In genomic region chr16:18268182-18268581, GRCm38 (mm10) we compare ENCODE assay signal across 14 mouse cellular contexts. TPM values are rescaled to one million over a fixed set of nuclear protein-coding genes. Genes with fewer than 3 reads are reported as not detected.
A peak's percentile ranks its signal among the peaks of the same experiment; 100 is the strongest.
DNase-seq lines count a peak whose midpoint lies in the region; ATAC-seq and TF ChIP-seq lines count a peak whose summit lies in the region.
"Had no signal": no experiment of that assay in that cellular context is flagged by ENCODE, and none has a peak within 500 bp of the region (broad histone marks: within the 10 kb centered on the region; RNA-seq: fewer than 3 reads in every experiment).

No protein-coding gene starts in this region.

- no peak overlapping the region for H3K27ac ChIP-seq in hindbrain, embryonic 14.5 days
- no peak overlapping the region for H3K27ac ChIP-seq in hindbrain, embryonic 12.5 days
- H3K27ac ChIP-seq in thymus, adult 2 months (ENCODE audit: control insufficient read depth, insufficient read depth, low read length) = no peak overlapping the region
- H3K27ac ChIP-seq: embryonic facial prominence, embryonic 10.5 days; hindbrain, embryonic 10.5 days; limb, embryonic 15.5 days; midbrain, embryonic 12.5 days had no signal

- intact Hi-C loops in heart, postnatal 14 days (cut with DNase I) = no loop called here

- H3K4me3 ChIP-seq in hindbrain, embryonic 14.5 days (replicated peaks; ENCODE audit: low read length) = no peak overlapping the region
- no peak overlapping the region for H3K4me3 ChIP-seq in hindbrain, embryonic 12.5 days
- H3K4me3 ChIP-seq in thymus, adult 2 months (ENCODE audit: control insufficient read depth, insufficient read depth, low read length) = no peak overlapping the region
- H3K4me3 ChIP-seq: embryonic facial prominence, embryonic 10.5 days; hindbrain, embryonic 10.5 days; limb, embryonic 15.5 days; midbrain, embryonic 12.5 days had no signal

- no peak overlapping the region for H3K9ac ChIP-seq in hindbrain, embryonic 14.5 days
- H3K9ac ChIP-seq in hindbrain, embryonic 12.5 days = no peak overlapping the region
- H3K9ac ChIP-seq: limb, embryonic 15.5 days; midbrain, embryonic 12.5 days had no signal

- H3K27me3 ChIP-seq in hindbrain, embryonic 14.5 days (ENCODE audit: control insufficient read depth, insufficient read depth, low read length) = no peaks in the 10 kb centered on the region
- no peaks in the 10 kb centered on the region for H3K27me3 ChIP-seq in hindbrain, embryonic 12.5 days
- H3K27me3 ChIP-seq in thymus, adult 2 months (ENCODE audit: control insufficient read depth, insufficient read depth, low read length) = no peaks in the 10 kb centered on the region
- H3K27me3 ChIP-seq: limb, embryonic 15.5 days; midbrain, embryonic 12.5 days had no signal

- no peak for TF ChIP-seq POLR2A in thymus, adult 2 months (IDR thresholded peaks at IDR 0.05; ENCODE audit: control insufficient read depth, extremely low read depth, insufficient read depth, low read length, poor library complexity)
- TF ChIP-seq POLR2A in brain, embryonic 14.5 days (IDR thresholded peaks at IDR 0.05; ENCODE audit: borderline replicate concordance, extremely low read depth, insufficient read depth, insufficient read length, poor library complexity, severe bottlenecking) = no peak

- peak; percentile 35 for DNase-seq in hindbrain, embryonic 14.5 days (ENCODE audit: low spot score)
- DNase-seq in thymus, adult 2 months = peak; percentile 27
- DNase-seq in thymus, postnatal 36 days = no peak
- peak; percentile 56 for DNase-seq in brain, embryonic 14.5 days (ENCODE audit: low read depth)
- peak; percentile 30 for DNase-seq in thymus, postnatal 4 days
- DNase-seq in gastrocnemius, adult 8-10 months (ENCODE audit: low spot score in 2 of 2) = no peak
- no peak for DNase-seq in heart, postnatal 14 days

- 91% methylated on average over 5 of the region's 5 CpGs for WGBS in hindbrain, embryonic 14.5 days
- WGBS in hindbrain, embryonic 12.5 days = 92% methylated on average over 5 of the region's 5 CpGs
- WGBS in thymus, adult 2 months = 94% methylated on average over 5 of the region's 5 CpGs

- H3K36me3 ChIP-seq in hindbrain, embryonic 14.5 days (replicated peaks; ENCODE audit: control insufficient read depth, insufficient read depth) = peaks cover 87% of the 10 kb centered on the region
- H3K36me3 ChIP-seq in hindbrain, embryonic 12.5 days = peaks cover 90% of the 10 kb centered on the region
- H3K36me3 ChIP-seq in thymus, adult 2 months (ENCODE audit: control insufficient read depth, insufficient read depth, low read length) = peaks cover 82% of the 10 kb centered on the region

- TF ChIP-seq CTCF in thymus, adult 2 months (IDR thresholded peaks at IDR 0.05; ENCODE audit: borderline replicate concordance, control insufficient read depth, extremely low read depth, insufficient read depth, low read length, poor library complexity) = no peak
- peak; percentile 44; the same call in 1 of the 2 replicates for TF ChIP-seq CTCF in brain, embryonic 14.5 days (IDR thresholded peaks at IDR 0.05; ENCODE audit: borderline replicate concordance, extremely low read depth, insufficient read depth, insufficient read length)

- H3K4me2 ChIP-seq in hindbrain, embryonic 14.5 days (replicated peaks) = no peak overlapping the region
- no peak overlapping the region for H3K4me2 ChIP-seq in hindbrain, embryonic 12.5 days (replicated peaks)
- H3K4me2 ChIP-seq: limb, embryonic 15.5 days; midbrain, embryonic 12.5 days had no signal

- no peaks in the 10 kb centered on the region for H3K9me3 ChIP-seq in hindbrain, embryonic 14.5 days (ENCODE audit: control insufficient read depth, low read length)
- no peaks in the 10 kb centered on the region for H3K9me3 ChIP-seq in hindbrain, embryonic 12.5 days (replicated peaks)
- H3K9me3 ChIP-seq: embryonic facial prominence, embryonic 10.5 days; hindbrain, embryonic 10.5 days; limb, embryonic 15.5 days; midbrain, embryonic 12.5 days had no signal

- no peaks in the 10 kb centered on the region for H3K4me1 ChIP-seq in hindbrain, embryonic 14.5 days (replicated peaks; ENCODE audit: control insufficient read depth, insufficient read depth, low read length)
- no peaks in the 10 kb centered on the region for H3K4me1 ChIP-seq in hindbrain, embryonic 12.5 days
- H3K4me1 ChIP-seq in thymus, adult 2 months (replicated peaks; ENCODE audit: control insufficient read depth, insufficient read depth, low read length) = no peaks in the 10 kb centered on the region
- H3K4me1 ChIP-seq: embryonic facial prominence, embryonic 10.5 days; hindbrain, embryonic 10.5 days; limb, embryonic 15.5 days; midbrain, embryonic 12.5 days had no signal

- no peak for ATAC-seq in hindbrain, embryonic 14.5 days (ENCODE audit: low FRiP score)
- no peak for ATAC-seq in hindbrain, embryonic 12.5 days (ENCODE audit: low FRiP score)

RNA-seq across cellular contexts. Expression of gene Gm49776, which starts 10.1 kb away (rescaled TPM):
- 5.3 TPM in 1 of 2 replicates, not detected in the other for polyA plus RNA-seq in hindbrain, embryonic 14.5 days (2014; fragmentation: Nextera tagmentation; extraction: Ambion mirVana)
- polyA plus RNA-seq in hindbrain, embryonic 12.5 days (2016; fragmentation: Nextera tagmentation; extraction: Ambion mirVana) = 1.7 and 3.9 TPM in 2 replicates
- not detected in 2 replicates for polyA plus RNA-seq in thymus, adult 2 months (2012; rRNA removed)
- polyA plus RNA-seq in brain, embryonic 14.5 days (2012; rRNA removed) = 0.14 TPM in 1 of 2 replicates, not detected in the other
- not detected for total RNA-seq in gastrocnemius, adult 8-10 months (2022)
- not detected for total RNA-seq in heart, postnatal 14 days (2021)
- total RNA-seq: layer of hippocampus, adult 18-20 months had no signal
- polyA plus RNA-seq: hindbrain, embryonic 10.5 days; limb, embryonic 15.5 days; small intestine, adult 2 months had no signal

RNA-seq across cellular contexts. Expression of gene Ranbp1, which starts 19.6 kb away (rescaled TPM):
- 411 and 415 TPM in 2 replicates for polyA plus RNA-seq in hindbrain, embryonic 14.5 days (2014; fragmentation: Nextera tagmentation; extraction: Ambion mirVana)
- 675 and 701 TPM in 2 replicates for polyA plus RNA-seq in hindbrain, embryonic 12.5 days (2016; fragmentation: Nextera tagmentation; extraction: Ambion mirVana)
- polyA plus RNA-seq in thymus, adult 2 months (2012; rRNA removed) = 81.8 and 116 TPM in 2 replicates
- 177 and 190 TPM in 2 replicates for polyA plus RNA-seq in brain, embryonic 14.5 days (2012; rRNA removed)
- 10 to 100 TPM; 15.8 to 20.5 (median 19.1) TPM for total RNA-seq in gastrocnemius, adult 8-10 months (2022)
- 10 to 100 TPM; 43.6 to 52.4 TPM for total RNA-seq in heart, postnatal 14 days (2021)

RNA-seq across cellular contexts. Expression of gene Trmt2a, which starts 19.7 kb away (rescaled TPM):
- polyA plus RNA-seq in hindbrain, embryonic 14.5 days (2014; fragmentation: Nextera tagmentation; extraction: Ambion mirVana) = 70.9 and 77.0 TPM in 2 replicates
- 99.6 and 102 TPM in 2 replicates for polyA plus RNA-seq in hindbrain, embryonic 12.5 days (2016; fragmentation: Nextera tagmentation; extraction: Ambion mirVana)
- polyA plus RNA-seq in thymus, adult 2 months (2012; rRNA removed) = 96.3 and 98.4 TPM in 2 replicates
- polyA plus RNA-seq in brain, embryonic 14.5 days (2012; rRNA removed) = 83.5 and 111 TPM in 2 replicates
- 10 to 100 TPM in 2 of 4 experiments, 1 to 10 TPM in 2; 7.9 to 11.4 (median 9.3) TPM for total RNA-seq in gastrocnemius, adult 8-10 months (2022)
- total RNA-seq in heart, postnatal 14 days (2021) = 10 to 100 TPM; 21.8 to 24.9 TPM

RNA-seq across cellular contexts. Expression of gene Dgcr8, which starts 20.9 kb away (rescaled TPM):
- 31.8 and 35.2 TPM in 2 replicates for polyA plus RNA-seq in hindbrain, embryonic 14.5 days (2014; fragmentation: Nextera tagmentation; extraction: Ambion mirVana)
- 34.2 and 35.0 TPM in 2 replicates for polyA plus RNA-seq in hindbrain, embryonic 12.5 days (2016; fragmentation: Nextera tagmentation; extraction: Ambion mirVana)
- 70.0 and 79.3 TPM in 2 replicates for polyA plus RNA-seq in thymus, adult 2 months (2012; rRNA removed)
- 76.2 and 82.0 TPM in 2 replicates for polyA plus RNA-seq in brain, embryonic 14.5 days (2012; rRNA removed)
- 10 to 100 TPM; 10.7 to 14.7 (median 12.5) TPM for total RNA-seq in gastrocnemius, adult 8-10 months (2022)
- 10 to 100 TPM; 19.2 to 21.9 TPM for total RNA-seq in heart, postnatal 14 days (2021)

RNA-seq across cellular contexts. Expression of gene Zdhhc8, which starts 33.2 kb away (rescaled TPM):
- 14.8 and 16.4 TPM in 2 replicates for polyA plus RNA-seq in hindbrain, embryonic 14.5 days (2014; fragmentation: Nextera tagmentation; extraction: Ambion mirVana)
- 19.4 TPM in 2 replicates for polyA plus RNA-seq in hindbrain, embryonic 12.5 days (2016; fragmentation: Nextera tagmentation; extraction: Ambion mirVana)
- 316 and 374 TPM in 2 replicates for polyA plus RNA-seq in thymus, adult 2 months (2012; rRNA removed)
- 60.4 and 69.0 TPM in 2 replicates for polyA plus RNA-seq in brain, embryonic 14.5 days (2012; rRNA removed)
- total RNA-seq in gastrocnemius, adult 8-10 months (2022) = 10 to 100 TPM; 22.8 to 29.6 (median 26.2) TPM
- 10 to 100 TPM; 26.4 to 29.6 TPM for total RNA-seq in heart, postnatal 14 days (2021)

Comparison
In these comparisons a context has a peak if more than half of its experiments do, and no peak if none do; other contexts are left out.
1. DNase-seq: peak in hindbrain, embryonic 14.5 days (single experiment), thymus, adult 2 months (single experiment), brain, embryonic 14.5 days (single experiment) and thymus, postnatal 4 days (single experiment); none in thymus, postnatal 36 days (0 of 2), gastrocnemius, adult 8-10 months (0 of 2) and heart, postnatal 14 days (0 of 2).